Mouse (Mus musculus) lung, embryonic 14.5 days (tissue): ENCODE data around the gene Gm38394. TPM values are rescaled to one million over a fixed set of nuclear protein-coding genes. Genes with fewer than 3 reads are reported as not detected.

Source experiments
- ATAC-seq: fragments of 200-750 bp; cut with Nextera tagmentation; 2 replicates; pipeline ENCODE4 v1.8.0; 2017; ENCODE audit warnings: mild to moderate bottlenecking, moderate TSS enrichment, moderate library complexity; ENCODE audit not compliant: insufficient read depth
- DNase-seq: peaks from one replicate; pipeline ENCODE4 v3.0.0-alpha.2; 2015
- H3K27ac ChIP-seq: fragments of 300-500 bp; sonication (generic); 2 replicates; pipeline ENCODE4 v1.5.1; 2014; ENCODE audit warnings: low read depth, mild to moderate bottlenecking, moderate library complexity
- H3K27me3 ChIP-seq: fragments of 300-500 bp; sonication (generic); 2 replicates; pipeline ENCODE4 v1.6.1; 2014; ENCODE audit warnings: low read length, control low read depth; ENCODE audit not compliant: insufficient read depth
- H3K36me3 ChIP-seq: fragments of 300-500 bp; sonication (generic); 2 replicates; pipeline ENCODE4 v1.6.1; 2014; ENCODE audit warnings: control low read depth; ENCODE audit not compliant: insufficient read depth
- H3K4me1 ChIP-seq: fragments of 300-500 bp; sonication (generic); 2 replicates; pipeline ENCODE4 v1.6.1; 2014; ENCODE audit warnings: antibody characterized with exemption, control low read depth; ENCODE audit not compliant: insufficient read depth
- H3K4me2 ChIP-seq: fragments of 300-500 bp; sonication (generic); 2 replicates; pipeline ENCODE4 v1.6.1; 2014; ENCODE audit warnings: mild to moderate bottlenecking
- H3K4me3 ChIP-seq: fragments of 300-500 bp; sonication (generic); 2 replicates; pipeline ENCODE4 v1.5.1; 2014; ENCODE audit warnings: low read depth, low read length
- H3K9ac ChIP-seq: fragments of 300-500 bp; sonication (generic); 2 replicates; pipeline ENCODE4 v1.6.1; 2014
- H3K9me3 ChIP-seq: fragments of 300-500 bp; sonication (generic); 2 replicates; pipeline ENCODE4 v1.6.1; 2016; ENCODE audit warnings: low read depth, low read length, control low read depth
- CTCF ChIP-seq: IDR thresholded peaks from 2 replicates; pipeline ENCODE4 v1.5.1; 2016; ENCODE audit warnings: antibody characterized with exemption, low read depth
- WGBS: fragments of 180-500 bp; shearing (Covaris S2); extraction: QIAGEN DNeasy Blood & Tissue Kit; methylation state at CpG from one replicate; pipeline ENCODE4 v1.1.7; 2014; 5-methylcytosine and 5-hydroxymethylcytosine counted together
- polyA plus RNA-seq: library from polyadenylated mRNA; unstranded; fragments of >200 nt; fragmentation: Nextera tagmentation; extraction: Ambion mirVana; gene quantifications from 2 replicates; pipeline ENCODE4 v1.2.1, GENCODE M21; 2014

The Gm38394 gene
- polyA plus RNA-seq, 1 experiment from 2014 or later, result 11.9 TPM

GRCm38 (mm10) chr1:133650288-133651055 lies 10.6 kb downstream of the Gm38394 start:
- H3K27ac ChIP-seq, result no peak overlapping the region
- no peak overlapping the region for H3K4me3 ChIP-seq
- no peak overlapping the region for H3K9ac ChIP-seq
- H3K4me2 ChIP-seq, result no peak overlapping the region
- H3K36me3 ChIP-seq, result peaks cover 50% of the 10 kb centered on the region
- 86% methylated on average over 7 of the region's 7 CpGs for WGBS
- H3K27me3 ChIP-seq, result no peaks in the 10 kb centered on the region
- no peak for TF ChIP-seq CTCF
- no peaks in the 10 kb centered on the region for H3K9me3 ChIP-seq
- no peaks in the 10 kb centered on the region for H3K4me1 ChIP-seq
- DNase-seq (no peak), ATAC-seq (no peak)

- WGBS, result 90% methylated on average over 5 of the region's 5 CpGs
- no peak for TF ChIP-seq CTCF
- ATAC-seq, result no peak
- H3K4me3 ChIP-seq, result no peak overlapping the region
- no peaks in the 10 kb centered on the region for H3K27me3 ChIP-seq
- DNase-seq, result no peak
- no peaks in the 10 kb centered on the region for H3K9me3 ChIP-seq
- H3K36me3 ChIP-seq, result peaks cover 82% of the 10 kb centered on the region
- no peak overlapping the region for H3K27ac ChIP-seq
- H3K9ac ChIP-seq, result no peak overlapping the region
- H3K4me2 ChIP-seq, result no peak overlapping the region
- no peaks in the 10 kb centered on the region for H3K4me1 ChIP-seq
Observed at GRCm38 (mm10) chr1:133645652-133646051, 15.5 kb downstream of the Gm38394 start.

GRCm38 (mm10) chr1:133641163-133641562 lies 20.0 kb downstream of the Gm38394 start:
- H3K9me3 ChIP-seq, result no peaks in the 10 kb centered on the region
- no peaks in the 10 kb centered on the region for H3K4me1 ChIP-seq
- no peak for DNase-seq
- no peak for ATAC-seq
- no peak for TF ChIP-seq CTCF
- H3K27ac ChIP-seq, result no peak overlapping the region
- H3K36me3 ChIP-seq, result peaks cover 99% of the 10 kb centered on the region
- H3K4me3 ChIP-seq, result no peak overlapping the region
- WGBS, result 90% methylated on average over 2 of the region's 2 CpGs
- H3K27me3 ChIP-seq, result no peaks in the 10 kb centered on the region
- H3K9ac ChIP-seq, result no peak overlapping the region
- H3K4me2 ChIP-seq, result no peak overlapping the region

DNA sequence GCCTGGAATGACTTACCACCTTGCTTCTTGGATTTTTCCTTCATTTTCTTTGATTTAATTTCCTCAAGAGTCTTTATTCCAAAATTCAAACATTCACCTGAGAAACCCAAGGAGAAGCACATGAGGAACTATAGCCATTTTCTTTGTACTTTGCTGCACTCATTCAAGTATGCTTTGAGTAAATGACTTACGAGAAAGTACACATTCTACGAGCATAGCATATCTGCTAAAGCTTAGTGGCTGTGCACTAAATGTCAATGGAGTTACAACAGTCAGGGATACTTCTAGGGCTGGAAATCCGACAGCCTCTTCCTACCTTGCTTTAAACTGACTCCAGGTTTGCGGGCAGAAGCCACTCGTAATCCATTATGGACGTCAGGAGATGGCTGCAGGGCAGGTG lies 22.6 kb downstream of the Gm38394 start:
- Histone ChIP-seq H3K27me3 (no peaks in the 10 kb centered on the region), H3K27ac (no peak overlapping the region), H3K36me3 (peaks cover 98% of the 10 kb centered on the region), H3K9me3 (no peaks in the 10 kb centered on the region), H3K9ac (no peak overlapping the region), H3K4me2 (no peak overlapping the region), H3K4me1 (no peaks in the 10 kb centered on the region), H3K4me3 (no peak overlapping the region)
- WGBS, result 79% methylated on average over 6 of the region's 6 CpGs
- DNase-seq (no peak), ATAC-seq (no peak)
- no peak for TF ChIP-seq CTCF

GRCm38 (mm10) chr1:133632168-133632567 lies 28.9 kb downstream of the Gm38394 start:
- 95% methylated on average over 2 of the region's 2 CpGs for WGBS
- H3K36me3 ChIP-seq, result peaks cover 95% of the 10 kb centered on the region

GRCm38 (mm10) chr1:133625052-133625451 lies 36.1 kb downstream of the Gm38394 start:
- H3K36me3 ChIP-seq, result peaks cover 92% of the 10 kb centered on the region
- H3K4me3 ChIP-seq, result no peak overlapping the region
- no peak overlapping the region for H3K4me2 ChIP-seq
- TF ChIP-seq CTCF, result no peak
- no peak overlapping the region for H3K9ac ChIP-seq
- no peaks in the 10 kb centered on the region for H3K27me3 ChIP-seq
- ATAC-seq, result no peak
- no peak overlapping the region for H3K27ac ChIP-seq
- no peaks in the 10 kb centered on the region for H3K9me3 ChIP-seq
- 68% methylated on average over 2 of the region's 2 CpGs for WGBS
- H3K4me1 ChIP-seq, result no peaks in the 10 kb centered on the region
- no peak for DNase-seq

More at GRCm38 (mm10) chr1:133632168-133632567, 28.9 kb downstream of the Gm38394 start:
- Histone ChIP-seq H3K4me1 (no peaks in the 10 kb centered on the region), H3K4me2 (no peak overlapping the region), H3K9me3 (no peaks in the 10 kb centered on the region), H3K9ac (no peak overlapping the region), H3K27me3 (no peaks in the 10 kb centered on the region), H3K27ac (no peak overlapping the region), H3K4me3 (no peak overlapping the region)
- ATAC-seq (no peak), DNase-seq (peak; percentile 34)
- TF ChIP-seq CTCF, result peak; percentile 32; the same call in 1 of the 2 replicates

DNA sequence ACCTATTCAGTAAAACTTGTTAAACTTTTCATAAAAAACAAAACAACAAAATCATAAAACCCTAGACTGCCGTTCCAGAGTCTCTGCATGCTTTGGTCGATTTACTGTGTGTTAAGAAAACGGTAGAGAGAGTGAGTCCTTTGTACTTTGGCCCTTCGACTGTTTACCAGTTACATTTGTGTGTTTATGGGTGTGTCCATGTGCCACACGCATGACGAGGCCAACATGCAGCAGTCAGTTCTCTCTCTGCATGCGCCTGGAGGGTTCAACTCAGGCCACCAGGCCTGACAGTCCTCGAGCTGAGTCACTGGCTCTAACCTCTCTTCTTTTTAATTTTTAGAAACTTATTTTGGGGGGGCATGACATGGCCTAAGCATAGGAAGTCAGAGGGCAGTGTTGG lies 42.8 kb downstream of the Gm38394 start:
- 71% methylated on average over 8 of the region's 8 CpGs for WGBS
- no peak for ATAC-seq
- Histone ChIP-seq H3K4me3 (no peak overlapping the region), H3K9ac (no peak overlapping the region), H3K9me3 (no peaks in the 10 kb centered on the region), H3K4me2 (no peak overlapping the region), H3K36me3 (peaks cover 71% of the 10 kb centered on the region), H3K27me3 (no peaks in the 10 kb centered on the region), H3K4me1 (no peaks in the 10 kb centered on the region), H3K27ac (no peak overlapping the region)
- DNase-seq, result no peak
- TF ChIP-seq CTCF, result no peak
